Mouse (Mus musculus): Measurements from ENCODE around the gene Zfp40.
"Not testable (repeated sequence)": the region's sequence is repeated elsewhere in the genome, so short reads cannot be mapped to it uniquely, and the experiment has no call there.

Gene Zfp40

DNA sequence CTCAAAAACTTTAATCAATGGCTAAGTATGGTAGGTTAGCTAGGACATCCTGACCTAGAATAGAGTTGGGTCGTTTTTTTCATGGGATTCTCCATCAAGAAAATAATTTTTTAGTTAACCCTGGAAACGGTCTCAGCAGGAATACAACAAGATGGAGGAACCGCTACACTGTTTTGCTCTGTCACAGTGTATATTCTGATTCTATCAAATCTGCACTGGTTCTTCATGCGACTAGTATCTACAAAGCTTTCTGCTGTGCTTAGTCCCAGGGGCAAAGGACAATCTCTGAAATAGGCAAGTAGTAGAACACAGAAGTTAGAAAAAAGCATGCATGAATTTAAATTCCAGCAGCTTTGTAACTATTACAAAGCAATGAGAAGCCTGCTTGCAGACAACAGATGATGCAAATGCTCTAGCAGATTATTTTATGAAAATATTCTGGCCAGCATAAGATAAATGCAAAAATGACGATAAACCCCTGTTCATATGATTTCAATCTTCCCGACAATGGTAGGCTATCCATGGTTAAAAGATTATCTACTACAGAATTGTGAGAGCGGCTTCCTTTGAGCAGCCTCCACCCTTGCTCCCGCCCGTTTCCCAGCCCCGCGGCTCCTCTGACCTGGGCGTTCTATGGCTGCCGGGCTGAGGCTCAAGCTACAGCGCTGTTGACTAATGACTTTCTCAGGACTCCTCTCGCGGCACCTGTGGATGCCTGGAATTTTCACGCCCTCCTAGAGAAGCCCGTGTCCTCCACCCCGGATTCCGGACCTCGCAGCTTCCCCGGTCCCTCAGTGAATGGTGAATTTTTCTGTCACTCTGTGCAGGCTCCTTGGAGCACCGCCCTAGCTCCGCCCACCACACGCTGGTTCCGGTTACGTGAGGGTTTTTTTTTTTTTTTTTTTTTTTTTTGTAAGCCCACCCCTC, at the start of gene Zfp40:
Zfp40 (minus strand) TSS at position 800 of the 927 bp plus-strand sequence.
- in situ Hi-C loops (cut with MboI; ENCODE audit: low pct_unique_long_range_greater_than_20kb in 1 of 2, low sequenced_read_pairs in 2 of 2, unreplicated experiment in 1 of 2), result no loop called here

DNA sequence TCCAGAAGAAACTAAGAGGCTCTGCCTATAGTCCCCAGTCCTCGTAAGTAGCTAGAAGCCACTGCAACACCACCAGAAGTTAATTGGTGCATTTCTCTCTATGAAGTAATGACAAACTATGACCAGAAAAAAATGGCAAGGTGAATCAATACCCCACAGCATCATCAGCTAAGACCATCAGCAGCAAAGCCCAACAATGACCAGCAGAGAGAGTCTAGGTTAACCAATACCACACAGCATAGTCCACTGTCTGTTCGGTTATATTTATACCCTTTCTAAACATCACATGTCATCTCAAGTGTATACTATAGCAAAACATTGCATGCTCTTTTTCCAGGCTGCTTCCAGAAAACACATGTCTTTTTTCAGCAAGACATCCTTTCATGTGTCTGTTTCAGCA, 25.3 kb upstream of the Zfp40 start:
- in situ Hi-C loops (cut with MboI; ENCODE audit: low pct_unique_long_range_greater_than_20kb in 1 of 2, low sequenced_read_pairs in 2 of 2, unreplicated experiment in 1 of 2), result no loop called here

DNA sequence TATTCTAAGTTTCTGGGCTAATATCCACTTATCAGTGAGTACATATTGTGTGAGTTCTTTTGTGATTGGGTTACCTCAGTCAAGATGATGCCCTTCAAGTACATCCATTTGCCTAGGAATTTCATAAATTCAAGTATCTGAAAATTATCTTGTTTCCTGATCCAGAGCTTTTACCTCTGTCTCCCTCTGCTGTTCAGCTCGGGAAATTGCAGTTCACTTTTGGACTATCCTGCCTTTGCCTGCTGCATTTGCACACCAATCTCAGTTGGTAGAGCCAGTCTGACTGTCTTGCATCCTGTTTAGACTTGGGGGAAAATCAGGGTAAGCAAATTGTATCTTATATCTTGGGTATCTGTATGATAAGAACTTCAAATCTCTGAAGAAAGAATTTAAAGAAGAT, 6.8 kb upstream of the Zfp40 start:
- in situ Hi-C loops (cut with MboI; ENCODE audit: low pct_unique_long_range_greater_than_20kb in 1 of 2, low sequenced_read_pairs in 2 of 2, unreplicated experiment in 1 of 2), result not testable (repeated sequence)

DNA sequence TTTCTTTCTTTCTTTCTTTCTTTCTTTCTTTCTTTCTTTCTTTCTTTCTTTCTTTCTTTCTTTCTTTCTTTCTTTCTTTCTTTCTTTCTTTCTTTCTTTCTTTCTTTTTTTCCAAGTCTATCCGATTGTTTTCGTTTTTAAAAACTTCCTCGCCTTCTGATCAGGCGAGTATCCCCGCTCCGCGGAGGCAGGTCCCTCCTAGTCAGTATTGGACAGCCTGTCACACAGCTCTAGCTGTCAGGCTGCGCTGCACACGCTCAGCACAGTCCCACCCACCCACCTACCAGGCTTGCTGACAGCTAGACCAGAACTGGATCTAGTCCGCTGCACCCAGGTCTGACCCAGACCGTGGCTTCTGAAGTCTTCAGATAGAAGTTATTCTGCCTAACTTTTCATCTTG, 389 bp upstream of the Zfp40 start:
- in situ Hi-C loops (cut with MboI; ENCODE audit: low pct_unique_long_range_greater_than_20kb in 1 of 2, low sequenced_read_pairs in 2 of 2, unreplicated experiment in 1 of 2), result no loop called here

DNA sequence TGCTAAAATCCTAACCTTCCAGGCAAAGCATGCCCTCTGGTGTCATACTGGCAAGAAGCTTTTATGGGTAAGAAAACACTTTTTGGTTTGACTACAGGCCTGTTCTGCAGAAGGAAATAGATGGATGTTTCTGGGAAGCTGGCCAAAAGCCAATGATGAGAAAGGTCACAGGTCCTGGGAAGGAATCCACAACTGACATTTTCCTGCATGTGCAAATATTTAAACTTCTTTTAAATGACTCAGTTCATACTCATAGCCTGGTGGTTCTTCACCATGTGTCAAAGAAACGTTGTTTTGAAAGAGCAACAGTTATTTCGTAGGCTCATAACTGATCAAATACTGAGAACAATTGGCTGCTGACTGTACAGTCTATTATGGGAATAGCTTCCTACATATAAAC, 5.4 kb downstream of the Zfp40 start:
- in situ Hi-C loops (cut with MboI; ENCODE audit: low pct_unique_long_range_greater_than_20kb in 1 of 2, low sequenced_read_pairs in 2 of 2, unreplicated experiment in 1 of 2), result no loop called here
